Mouse (Mus musculus) myocyte (in vitro differentiated cells): ENCODE results near the gene Atp1b1.

Experiments used
- E2F4 ChIP-seq: IDR thresholded peaks from one replicate; pipeline ENCODE4 v1.6.1; 2011; ENCODE audit warnings: mild to moderate bottlenecking, control low read depth, moderate library complexity; ENCODE audit not compliant: insufficient read depth
- MAX ChIP-seq: IDR thresholded peaks from one replicate; pipeline ENCODE4 v1.6.1; 2011; ENCODE audit warnings: low read depth, mild to moderate bottlenecking, control low read depth
- MYOG ChIP-seq, 3 experiments: IDR thresholded peaks; one replicate each; pipeline ENCODE4 v1.6.1; 2011; ENCODE audit warnings: control low read depth in 2 of 3, low read depth in 2 of 3, mild to moderate bottlenecking in 2 of 3; ENCODE audit not compliant: insufficient read length in 2 of 3, control insufficient read depth in 1 of 3, insufficient read depth in 1 of 3
- POLR2A ChIP-seq: IDR thresholded peaks from one replicate; pipeline ENCODE4 v1.6.1; 2011; ENCODE audit warnings: low read depth, mild to moderate bottlenecking, control low read depth, moderate library complexity; ENCODE audit not compliant: insufficient read length
- POLR2AphosphoS2 ChIP-seq: IDR thresholded peaks from one replicate; pipeline ENCODE4 v1.6.1; 2011; ENCODE audit warnings: low read depth, control low read depth; ENCODE audit not compliant: insufficient read length
- TCF12 ChIP-seq: IDR thresholded peaks from one replicate; pipeline ENCODE4 v1.6.1; 2011; ENCODE audit warnings: mild to moderate bottlenecking, control low read depth; ENCODE audit not compliant: poor library complexity, insufficient read depth, severe bottlenecking
- USF1 ChIP-seq: IDR thresholded peaks from one replicate; pipeline ENCODE4 v1.6.1; 2011; ENCODE audit warnings: low read depth, mild to moderate bottlenecking, control low read depth, moderate library complexity

GRCm38 (mm10) chr1:164418320-164418719 is 39.8 kb downstream of the Atp1b1 start:
- no peak for TF ChIP-seq USF1
- no peak for TF ChIP-seq POLR2A
- no peak for TF ChIP-seq E2F4
- TF ChIP-seq MAX: no peak
- TF ChIP-seq POLR2AphosphoS2: no peak
- TF ChIP-seq TCF12: no peak
- TF ChIP-seq MYOG (IDR thresholded peaks at IDR 0.05; ENCODE audit: control insufficient read depth in 1 of 3, insufficient read depth in 1 of 3, insufficient read length in 2 of 3, low read depth in 2 of 3): no peak
